Mouse (Mus musculus) kidney, postnatal 25 days (tissue): ENCODE measurements around the gene Als2cr12.

ENCODE experiments used
- DNase-seq, 2 experiments: peaks; one replicate each; pipeline ENCODE4 v3.0.0; 2021; ENCODE audit warnings: mixed read lengths in 2 of 2

The Als2cr12 gene

GRCm38 (mm10) chr1:58613786-58614185 lies 82.0 kb downstream of the Als2cr12 start:
- peak in 1 of 2 experiments; percentile 43 for DNase-seq

- no peak for DNase-seq
These were observed 85.2 kb downstream of the Als2cr12 start for GRCm38 (mm10) chr1:58610611-58611010.

GRCm38 (mm10) chr1:58610166-58610565 lies 85.6 kb downstream of the Als2cr12 start:
- DNase-seq: peak in 1 of 2 experiments; percentile 35

GRCm38 (mm10) chr1:58609591-58609990 lies 86.2 kb downstream of the Als2cr12 start:
- peak in 1 of 2 experiments; percentile 50 for DNase-seq

- DNase-seq: no peak
These were observed 92.1 kb downstream of the Als2cr12 start for GRCm38 (mm10) chr1:58603738-58604137.

GRCm38 (mm10) chr1:58602681-58603080 lies 93.1 kb downstream of the Als2cr12 start:
- DNase-seq: peak in 1 of 2 experiments; percentile 40
